Mouse (Mus musculus) G1E-ER4 (cell line): ENCODE measurements around the gene Kcng3. TPM values are rescaled to one million over a fixed set of nuclear protein-coding genes. Genes with fewer than 3 reads are reported as not detected.

Experiments
- GATA1 ChIP-seq: IDR thresholded peaks from one replicate; pipeline ENCODE4 v1.8.0; 2012; ENCODE audit warnings: low read length, inconsistent platforms
- polyA plus RNA-seq: library from polyadenylated mRNA; stranded (reverse); fragments of >175 nt; gene quantifications from 2 replicates; pipeline ENCODE4 v1.2.3, GENCODE M21; 2012

Kcng3 gene
- polyA plus RNA-seq, result not detected in 2 replicates

- TF ChIP-seq GATA1, result no peak
These were observed at the start of gene Kcng3 for GRCm38 (mm10) chr17:83631783-83632652. Kcng3 (minus strand) TSS chr17:83631895.

GRCm38 (mm10) chr17:83677370-83677769 lies 45.7 kb upstream of the Kcng3 start:
- TF ChIP-seq GATA1, result no peak

- no peak for TF ChIP-seq GATA1
These were observed 41.0 kb upstream of the Kcng3 start for GRCm38 (mm10) chr17:83672685-83673084.

- no peak for TF ChIP-seq GATA1
These were observed 36.4 kb upstream of the Kcng3 start for GRCm38 (mm10) chr17:83667934-83668690.

GRCm38 (mm10) chr17:83666597-83667287 lies 35.0 kb upstream of the Kcng3 start:
- no peak for TF ChIP-seq GATA1

GRCm38 (mm10) chr17:83664761-83665160 lies 33.1 kb upstream of the Kcng3 start:
- TF ChIP-seq GATA1, result no peak

GRCm38 (mm10) chr17:83658943-83659342 lies 27.2 kb upstream of the Kcng3 start:
- TF ChIP-seq GATA1, result peak; percentile 95

- no peak for TF ChIP-seq GATA1
These were observed 25.7 kb upstream of the Kcng3 start for GRCm38 (mm10) chr17:83657375-83657774.

GRCm38 (mm10) chr17:83655732-83656131 lies 24.0 kb upstream of the Kcng3 start:
- TF ChIP-seq GATA1, result no peak

- no peak for TF ChIP-seq GATA1
These were observed 23.0 kb upstream of the Kcng3 start for GRCm38 (mm10) chr17:83654651-83655136.

GRCm38 (mm10) chr17:83653635-83654034 lies 21.9 kb upstream of the Kcng3 start:
- no peak for TF ChIP-seq GATA1

GRCm38 (mm10) chr17:83650932-83651682 lies 19.4 kb upstream of the Kcng3 start:
- no peak for TF ChIP-seq GATA1

GRCm38 (mm10) chr17:83649986-83650385 lies 18.3 kb upstream of the Kcng3 start:
- TF ChIP-seq GATA1, result no peak

GRCm38 (mm10) chr17:83647413-83647812 lies 15.7 kb upstream of the Kcng3 start:
- no peak for TF ChIP-seq GATA1

- no peak for TF ChIP-seq GATA1
These were observed 14.9 kb upstream of the Kcng3 start for GRCm38 (mm10) chr17:83646425-83647163.
